Mouse (Mus musculus): ENCODE measurements around the gene Grhl3. TPM values are rescaled to one million over a fixed set of nuclear protein-coding genes. Genes with fewer than 3 reads are reported as not detected.

The Grhl3 gene
- total RNA-seq, 2 experiments from 2014 or later, result 0.95 to 1.4 TPM

- DNase-seq (ENCODE audit: low spot score in 2 of 2), result no peak
- intact Hi-C loops (cut with DNase I), result no loop called here
Observed at GRCm38 (mm10) chr4:135578490-135578889, 5.1 kb upstream of the Grhl3 start.

GRCm38 (mm10) chr4:135575365-135576140 is 2.1 kb upstream of the Grhl3 start:
- intact Hi-C loops (cut with DNase I), result no loop called here

GRCm38 (mm10) chr4:135572276-135572675 is 1.2 kb downstream of the Grhl3 start:
- intact Hi-C loops (cut with DNase I), result no loop called here
- no peak for DNase-seq (ENCODE audit: low spot score in 2 of 2)

More at GRCm38 (mm10) chr4:135575365-135576140, 2.1 kb upstream of the Grhl3 start:
- peak; percentile 14 to 26 for DNase-seq (ENCODE audit: low spot score in 2 of 2)

- intact Hi-C loops (cut with DNase I), result no loop called here
- no peak for DNase-seq (ENCODE audit: low spot score in 2 of 2)
Observed at GRCm38 (mm10) chr4:135571037-135571550, 2.3 kb downstream of the Grhl3 start.

GRCm38 (mm10) chr4:135570152-135571036 is 3.0 kb downstream of the Grhl3 start:
- DNase-seq (ENCODE audit: low spot score in 2 of 2), result peak in 1 of 2 experiments; percentile 15
- intact Hi-C loops (cut with DNase I), result no loop called here

GRCm38 (mm10) chr4:135569201-135569600 is 4.2 kb downstream of the Grhl3 start:
- intact Hi-C loops (cut with DNase I), result no loop called here
- DNase-seq (ENCODE audit: low spot score in 2 of 2), result no peak

- DNase-seq (ENCODE audit: low spot score in 2 of 2), result no peak
- intact Hi-C loops (cut with DNase I), result no loop called here
Observed at GRCm38 (mm10) chr4:135567484-135567883, 5.9 kb downstream of the Grhl3 start.

- intact Hi-C loops (cut with DNase I), result no loop called here
- peak; percentile 33 to 45 for DNase-seq (ENCODE audit: low spot score in 2 of 2)
Observed at GRCm38 (mm10) chr4:135567042-135567441, 6.4 kb downstream of the Grhl3 start.

GRCm38 (mm10) chr4:135565400-135565799 is 8.0 kb downstream of the Grhl3 start:
- intact Hi-C loops (cut with DNase I), result no loop called here

GRCm38 (mm10) chr4:135563794-135564193 is 9.6 kb downstream of the Grhl3 start:
- DNase-seq (ENCODE audit: low spot score in 2 of 2), result no peak
- intact Hi-C loops (cut with DNase I), result no loop called here

More at GRCm38 (mm10) chr4:135565400-135565799, 8.0 kb downstream of the Grhl3 start:
- no peak for DNase-seq (ENCODE audit: low spot score in 2 of 2)

GRCm38 (mm10) chr4:135549323-135549722 is 24.1 kb downstream of the Grhl3 start:
- no peak for DNase-seq (ENCODE audit: low spot score in 2 of 2)
- intact Hi-C loops (cut with DNase I), result no loop called here

GRCm38 (mm10) chr4:135548521-135549077 is 24.8 kb downstream of the Grhl3 start:
- intact Hi-C loops (cut with DNase I), result no loop called here
- no peak for DNase-seq (ENCODE audit: low spot score in 2 of 2)

GRCm38 (mm10) chr4:135548108-135548507 is 25.3 kb downstream of the Grhl3 start:
- DNase-seq (ENCODE audit: low spot score in 2 of 2), result no peak
- intact Hi-C loops (cut with DNase I), result no loop called here

- DNase-seq (ENCODE audit: low spot score in 2 of 2), result no peak
- intact Hi-C loops (cut with DNase I), result no loop called here
Observed at GRCm38 (mm10) chr4:135547551-135547950, 25.9 kb downstream of the Grhl3 start.

GRCm38 (mm10) chr4:135546793-135547192 is 26.6 kb downstream of the Grhl3 start:
- intact Hi-C loops (cut with DNase I), result no loop called here
- DNase-seq (ENCODE audit: low spot score in 2 of 2), result no peak

- intact Hi-C loops (cut with DNase I), result no loop called here
- DNase-seq (ENCODE audit: low spot score in 2 of 2), result no peak
Observed at GRCm38 (mm10) chr4:135546008-135546407, 27.4 kb downstream of the Grhl3 start.

GRCm38 (mm10) chr4:135545080-135545511 is 28.3 kb downstream of the Grhl3 start:
- intact Hi-C loops (cut with DNase I), result no loop called here

GRCm38 (mm10) chr4:135544284-135544683 is 29.1 kb downstream of the Grhl3 start:
- no peak for DNase-seq (ENCODE audit: low spot score in 2 of 2)
- intact Hi-C loops (cut with DNase I), result no loop called here

More at GRCm38 (mm10) chr4:135545080-135545511, 28.3 kb downstream of the Grhl3 start:
- no peak for DNase-seq (ENCODE audit: low spot score in 2 of 2)

GRCm38 (mm10) chr4:135540057-135540456 is 33.4 kb downstream of the Grhl3 start:
- intact Hi-C loops (cut with DNase I), result no loop called here
- no peak for DNase-seq (ENCODE audit: low spot score in 2 of 2)

GRCm38 (mm10) chr4:135539056-135539455 is 34.4 kb downstream of the Grhl3 start:
- intact Hi-C loops (cut with DNase I), result no loop called here
- no peak for DNase-seq (ENCODE audit: low spot score in 2 of 2)
